Mouse (Mus musculus) embryo, embryonic 11 days (tissue): ENCODE measurements at regions not wholly inside any gene's neighbourhood (a gene's known extent, or its start where the extent isn't known, plus 50 kb on each side); places are given as distances from the start of the nearest gene placed in this dataset.

ENCODE experiments used
- DNase-seq: peaks from one replicate; pipeline ENCODE4 v3.0.0-alpha.2; 2015

DNA sequence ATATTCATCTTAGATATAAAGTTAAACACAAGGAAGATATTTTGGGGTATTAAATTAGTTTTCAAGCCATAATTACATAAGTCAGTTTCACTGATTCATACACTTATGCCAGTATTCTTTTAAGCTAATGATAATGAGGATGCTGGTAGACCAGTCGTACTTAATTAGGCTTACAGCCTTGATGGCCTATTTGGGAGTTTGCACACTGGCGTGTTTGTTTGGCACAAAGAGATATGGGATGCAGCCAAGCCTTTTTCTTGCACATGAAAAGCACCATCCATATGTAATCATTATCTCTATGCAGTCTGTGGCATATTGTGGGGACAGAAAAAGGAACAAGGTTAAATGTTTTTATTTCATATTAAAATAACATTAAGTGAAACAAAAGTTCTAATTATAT, 1234.7 kb downstream of the D3Ertd751e start:
- no peak for DNase-seq
